Mouse (Mus musculus) liver, embryonic 12.5 days (tissue): ENCODE results near the gene Pgam2. TPM values are rescaled to one million over a fixed set of nuclear protein-coding genes. Genes with fewer than 3 reads are reported as not detected.
"Not testable (repeated sequence)": the region's sequence is repeated elsewhere in the genome, so short reads cannot be mapped to it uniquely, and the experiment has no call there.

ENCODE experiments used
- ATAC-seq: fragments of 200-750 bp; cut with Nextera tagmentation; 2 replicates; pipeline ENCODE4 v1.8.0; 2017; ENCODE audit warnings: moderate number of reproducible peaks, mild to moderate bottlenecking, moderate library complexity
- H3K27ac ChIP-seq: fragments of 300-500 bp; sonication (generic); 2 replicates; pipeline ENCODE4 v1.5.1; 2016; ENCODE audit warnings: mild to moderate bottlenecking
- H3K27me3 ChIP-seq: fragments of 300-500 bp; sonication (generic); replicated peaks from 2 replicates; pipeline ENCODE4 v1.6.1; 2016; ENCODE audit warnings: mild to moderate bottlenecking, moderate library complexity
- H3K36me3 ChIP-seq: fragments of 300-500 bp; sonication (generic); 2 replicates; pipeline ENCODE4 v1.6.1; 2016; ENCODE audit warnings: mild to moderate bottlenecking, moderate library complexity
- H3K4me1 ChIP-seq: fragments of 300-500 bp; sonication (generic); 2 replicates; pipeline ENCODE4 v1.6.1; 2016
- H3K4me2 ChIP-seq: fragments of 300-500 bp; sonication (generic); 2 replicates; pipeline ENCODE4 v1.6.1; 2016; ENCODE audit warnings: mild to moderate bottlenecking, moderate library complexity
- H3K4me3 ChIP-seq: fragments of 300-500 bp; sonication (generic); 2 replicates; pipeline ENCODE4 v1.5.1; 2016; ENCODE audit warnings: mild to moderate bottlenecking, moderate library complexity
- H3K9ac ChIP-seq: fragments of 300-500 bp; sonication (generic); 2 replicates; pipeline ENCODE4 v1.6.1; 2016; ENCODE audit warnings: mild to moderate bottlenecking, moderate library complexity
- H3K9me3 ChIP-seq: fragments of 300-500 bp; sonication (generic); replicated peaks from 2 replicates; pipeline ENCODE4 v1.6.1; 2016; ENCODE audit warnings: mild to moderate bottlenecking, moderate library complexity
- WGBS: fragments of 180-500 bp; shearing (Covaris S2); methylation state at CpG from one replicate; pipeline ENCODE4 v1.1.7; 2016; ENCODE audit not compliant: insufficient replicate concordance; 5-methylcytosine and 5-hydroxymethylcytosine counted together
- polyA plus RNA-seq: library from polyadenylated mRNA; unstranded; fragments of >200 nt; fragmentation: Nextera tagmentation; extraction: Ambion mirVana; gene quantifications from 2 replicates; pipeline ENCODE4 v1.2.1, GENCODE M21; 2016

The Pgam2 gene
- polyA plus RNA-seq, 1 experiment from 2014 or later: 1.7 TPM

DNA sequence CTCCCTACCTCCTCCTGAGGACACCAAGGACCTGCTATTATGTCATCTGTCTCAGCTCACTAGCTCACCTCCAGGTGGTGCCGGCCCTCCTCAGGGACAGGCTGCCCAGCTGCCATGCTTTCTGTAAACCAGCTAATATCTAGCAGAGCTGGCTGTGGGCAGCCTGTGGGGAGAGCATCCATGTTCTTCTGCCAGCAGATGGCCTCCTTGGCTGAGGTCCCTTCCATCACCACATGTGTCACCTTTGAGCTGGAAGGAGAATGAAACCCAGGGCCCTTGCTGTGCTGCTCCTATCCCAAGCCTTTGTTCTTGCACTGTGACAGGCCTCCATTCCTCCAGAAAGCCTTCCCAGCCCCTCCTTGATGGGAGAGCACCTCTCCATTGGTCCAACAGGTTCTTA, 32.6 kb upstream of the Pgam2 start:
- no peak for ATAC-seq
- H3K27me3 ChIP-seq: no peaks in the 10 kb centered on the region
- peaks cover 13% of the 10 kb centered on the region for H3K4me1 ChIP-seq
- H3K9me3 ChIP-seq: no peaks in the 10 kb centered on the region
- H3K36me3 ChIP-seq: peaks cover 31% of the 10 kb centered on the region
- H3K4me3 ChIP-seq: no peak overlapping the region
- WGBS: 84% methylated on average over 1 of the region's 1 CpGs
- H3K4me2 ChIP-seq: no peak overlapping the region
- no peak overlapping the region for H3K27ac ChIP-seq
- H3K9ac ChIP-seq: no peak overlapping the region

GRCm38 (mm10) chr11:5835057-5835456, 31.5 kb upstream of the Pgam2 start:
- ATAC-seq: no peak
- no peaks in the 10 kb centered on the region for H3K27me3 ChIP-seq
- H3K4me2 ChIP-seq: no peak overlapping the region
- H3K36me3 ChIP-seq: peaks cover 37% of the 10 kb centered on the region
- H3K9ac ChIP-seq: no peak overlapping the region
- peaks cover 13% of the 10 kb centered on the region for H3K4me1 ChIP-seq
- no peaks in the 10 kb centered on the region for H3K9me3 ChIP-seq
- H3K27ac ChIP-seq: no peak overlapping the region
- no peak overlapping the region for H3K4me3 ChIP-seq
- 70% methylated on average over 7 of the region's 7 CpGs for WGBS

DNA sequence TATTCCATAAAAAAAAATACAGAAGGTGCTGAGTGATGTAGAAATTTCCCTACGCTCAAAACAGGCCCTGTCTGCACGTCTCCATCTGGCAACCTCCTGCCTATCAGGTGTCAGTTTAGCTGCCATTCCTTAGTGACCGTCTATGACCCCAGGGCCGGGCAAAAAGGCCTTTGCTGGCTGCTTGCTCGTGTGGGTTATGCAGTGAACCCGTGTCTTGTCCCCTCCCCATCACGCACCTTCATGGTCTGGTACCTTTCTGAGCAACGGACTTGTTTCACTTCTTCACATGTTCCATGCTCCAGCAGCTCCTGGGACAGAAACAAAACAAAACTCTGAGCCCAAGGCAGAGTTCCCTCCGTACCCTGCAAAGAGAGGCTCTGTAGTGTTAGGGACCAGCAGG, 31.0 kb upstream of the Pgam2 start:
- ATAC-seq: no peak
- 78% methylated on average over 9 of the region's 9 CpGs for WGBS
- H3K9me3 ChIP-seq: no peaks in the 10 kb centered on the region
- H3K36me3 ChIP-seq: peaks cover 42% of the 10 kb centered on the region
- H3K4me3 ChIP-seq: no peak overlapping the region
- H3K4me1 ChIP-seq: peaks cover 17% of the 10 kb centered on the region
- no peak overlapping the region for H3K4me2 ChIP-seq
- no peaks in the 10 kb centered on the region for H3K27me3 ChIP-seq
- H3K9ac ChIP-seq: no peak overlapping the region
- H3K27ac ChIP-seq: no peak overlapping the region

DNA sequence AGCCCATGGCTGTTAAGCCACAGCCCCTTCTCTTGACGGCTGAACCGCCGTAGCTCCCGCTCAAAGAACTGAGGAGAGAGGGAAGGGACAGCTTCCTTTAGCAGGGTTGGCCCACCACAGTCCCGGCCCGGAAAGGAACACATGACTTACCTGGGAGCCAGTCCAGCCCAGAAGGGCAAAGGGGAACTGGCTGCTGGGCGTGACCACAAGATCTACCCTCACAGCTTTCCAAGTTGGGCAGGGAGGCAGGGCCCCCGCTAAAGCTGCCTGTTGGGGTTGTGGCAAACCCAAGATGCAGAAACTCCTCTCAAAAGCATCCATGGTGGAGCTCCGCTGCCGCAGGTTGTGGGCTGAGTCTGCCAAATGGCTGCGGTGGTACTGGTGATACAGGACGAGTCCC, 25.8 kb upstream of the Pgam2 start:
- Histone ChIP-seq H3K27ac (no peak overlapping the region), H3K9ac (no peak overlapping the region), H3K36me3 (peaks cover 53% of the 10 kb centered on the region), H3K4me2 (no peak overlapping the region), H3K9me3 (no peaks in the 10 kb centered on the region), H3K4me3 (no peak overlapping the region), H3K27me3 (no peaks in the 10 kb centered on the region), H3K4me1 (peaks cover 10% of the 10 kb centered on the region)
- no peak for ATAC-seq
- 79% methylated on average over 12 of the region's 12 CpGs for WGBS

DNA sequence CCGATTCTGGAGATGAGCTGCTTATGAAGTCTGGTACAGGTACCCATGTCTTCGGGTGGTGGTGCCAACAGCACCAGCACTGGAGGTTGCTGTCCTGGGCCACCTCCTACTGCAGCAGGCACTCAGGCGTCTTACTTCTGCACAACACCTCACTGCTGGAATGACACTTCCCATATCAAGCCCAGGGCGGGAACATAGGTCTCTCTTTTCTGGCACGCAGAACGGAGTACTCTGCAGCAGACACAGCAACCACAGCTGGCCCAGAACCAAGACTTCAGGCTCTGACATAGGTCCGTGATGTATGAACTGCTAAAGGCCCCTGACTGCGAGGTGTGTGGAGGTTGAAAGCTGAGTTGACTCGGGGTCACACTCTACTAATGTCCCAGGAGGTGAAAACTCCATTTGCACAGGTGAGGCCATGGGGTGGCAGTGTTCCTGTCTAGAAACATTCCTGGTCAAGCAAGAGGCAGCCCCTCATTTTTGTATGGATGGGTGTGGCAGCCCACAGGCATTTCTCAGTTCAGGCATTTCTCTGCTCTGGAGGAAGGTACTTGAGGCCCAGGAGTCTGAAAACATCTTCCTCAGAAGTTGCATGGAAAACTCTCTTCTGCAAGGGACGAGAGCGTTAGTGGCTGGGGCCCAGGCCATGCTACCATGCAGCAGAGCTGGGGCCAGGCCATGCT, 25.1 kb upstream of the Pgam2 start:
- Histone ChIP-seq H3K27ac (no peak overlapping the region), H3K4me3 (no peak overlapping the region), H3K36me3 (peaks cover 47% of the 10 kb centered on the region), H3K27me3 (no peaks in the 10 kb centered on the region), H3K9me3 (no peaks in the 10 kb centered on the region), H3K4me1 (peaks cover 10% of the 10 kb centered on the region), H3K9ac (no peak overlapping the region), H3K4me2 (no peak overlapping the region)
- 79% methylated on average over 11 of the region's 11 CpGs for WGBS
- no peak for ATAC-seq

DNA sequence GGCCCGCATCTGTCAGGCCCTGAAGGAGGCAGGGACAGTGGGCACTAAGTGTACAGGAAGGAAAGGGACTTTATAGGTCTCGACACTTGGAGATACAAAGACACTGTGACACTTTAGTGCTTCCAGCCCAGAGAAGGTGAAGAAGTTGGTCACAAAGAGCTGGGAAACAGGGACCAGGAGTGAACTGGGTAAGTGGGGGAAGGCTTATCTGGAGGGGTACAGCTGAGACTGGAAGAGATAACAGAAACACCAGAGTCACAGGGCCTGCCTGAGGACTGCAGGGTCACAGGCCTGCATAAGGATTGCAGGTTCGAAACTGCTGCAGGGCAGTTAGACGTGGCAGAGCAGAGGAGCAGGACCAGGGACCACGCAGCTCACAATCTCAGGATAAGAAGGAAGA, 24.4 kb upstream of the Pgam2 start:
- no peak overlapping the region for H3K4me3 ChIP-seq
- ATAC-seq: no peak
- H3K27me3 ChIP-seq: no peaks in the 10 kb centered on the region
- WGBS: 71% methylated on average over 5 of the region's 5 CpGs
- H3K36me3 ChIP-seq: peaks cover 39% of the 10 kb centered on the region
- peaks cover 10% of the 10 kb centered on the region for H3K4me1 ChIP-seq
- H3K27ac ChIP-seq: no peak overlapping the region
- no peak overlapping the region for H3K4me2 ChIP-seq
- H3K9ac ChIP-seq: no peak overlapping the region
- H3K9me3 ChIP-seq: no peaks in the 10 kb centered on the region

DNA sequence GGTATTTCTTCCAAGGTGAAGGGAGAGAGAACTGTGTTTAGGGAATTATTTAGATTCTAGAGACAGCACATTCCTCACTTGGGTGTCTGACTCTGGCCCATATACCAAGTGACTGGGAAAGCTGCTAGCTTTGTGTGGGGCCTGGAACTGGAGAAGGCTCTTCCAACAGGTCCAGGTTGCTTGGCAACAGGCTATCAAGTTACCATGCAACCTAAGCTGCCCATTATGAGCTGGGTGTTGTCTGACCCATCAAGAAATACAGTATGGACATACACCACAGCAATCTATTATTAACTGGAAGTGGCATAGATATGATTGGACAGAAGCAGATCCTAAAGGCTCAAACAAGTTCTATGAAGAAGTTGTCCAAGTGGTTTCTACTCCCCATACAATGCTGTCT, 21.9 kb upstream of the Pgam2 start:
- Histone ChIP-seq H3K4me2 (no peak overlapping the region), H3K27ac (no peak overlapping the region), H3K9me3 (no peaks in the 10 kb centered on the region), H3K9ac (no peak overlapping the region), H3K4me3 (no peak overlapping the region), H3K4me1 (peaks cover 10% of the 10 kb centered on the region), H3K36me3 (peaks cover 26% of the 10 kb centered on the region), H3K27me3 (no peaks in the 10 kb centered on the region)
- ATAC-seq: no peak

DNA sequence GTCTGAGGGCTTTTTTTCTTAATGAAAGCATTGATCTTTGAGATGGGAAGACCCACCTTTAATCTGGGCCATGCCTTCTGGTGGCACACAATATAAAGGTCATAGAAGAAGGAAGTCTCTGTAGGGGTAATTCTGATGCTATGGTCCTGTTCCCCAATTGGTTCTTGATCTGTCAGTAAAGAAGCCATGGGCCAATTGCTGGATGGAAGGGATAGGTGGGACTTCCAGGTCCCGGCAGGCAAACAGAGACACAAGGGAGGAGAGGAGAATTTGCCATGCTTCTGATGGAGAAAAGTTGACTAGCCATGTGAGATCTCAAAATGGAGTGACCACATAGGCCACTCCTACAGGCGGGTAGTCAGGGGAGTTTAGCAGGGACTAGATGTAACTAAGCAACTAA, 15.7 kb upstream of the Pgam2 start:
- Histone ChIP-seq H3K27ac (no peak overlapping the region), H3K4me3 (no peak overlapping the region), H3K4me2 (no peak overlapping the region), H3K36me3 (no peaks in the 10 kb centered on the region), H3K9me3 (no peaks in the 10 kb centered on the region), H3K9ac (no peak overlapping the region), H3K4me1 (no peaks in the 10 kb centered on the region), H3K27me3 (no peaks in the 10 kb centered on the region)
- ATAC-seq: no peak
- WGBS: 40% methylated on average over 2 of the region's 2 CpGs

- no peak overlapping the region for H3K9ac ChIP-seq
- 69% methylated on average over 10 of the region's 10 CpGs for WGBS
- H3K4me1 ChIP-seq: no peaks in the 10 kb centered on the region
- H3K36me3 ChIP-seq: no peaks in the 10 kb centered on the region
- no peak overlapping the region for H3K4me2 ChIP-seq
- no peak overlapping the region for H3K27ac ChIP-seq
- ATAC-seq: no peak
- H3K27me3 ChIP-seq: no peaks in the 10 kb centered on the region
- H3K9me3 ChIP-seq: no peaks in the 10 kb centered on the region
- no peak overlapping the region for H3K4me3 ChIP-seq
These were observed 9.8 kb upstream of the Pgam2 start for GRCm38 (mm10) chr11:5813381-5813780.

DNA sequence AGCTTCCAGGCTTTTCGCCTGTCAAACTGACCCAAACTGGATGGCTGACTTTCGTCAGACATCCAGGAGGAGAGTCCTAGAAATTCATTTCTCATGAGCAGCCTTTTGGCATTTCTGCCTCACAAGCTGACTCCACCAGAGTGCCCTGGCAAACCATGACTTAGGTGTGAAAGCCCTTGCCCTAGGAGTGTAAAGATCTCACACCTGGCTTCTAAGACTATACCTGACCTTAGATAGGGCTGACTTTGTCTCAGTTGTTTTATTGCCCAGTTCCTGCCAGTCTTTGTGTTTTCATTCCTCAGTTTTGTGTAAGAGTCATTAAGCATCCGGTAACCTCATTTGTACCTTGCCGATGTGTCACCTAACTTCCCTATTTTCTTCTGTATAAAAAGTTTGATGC, 6.0 kb upstream of the Pgam2 start:
- H3K9me3 ChIP-seq, H3K4me1 ChIP-seq, H3K27me3 ChIP-seq, H3K9ac ChIP-seq, ATAC-seq, H3K27ac ChIP-seq, H3K36me3 ChIP-seq, H3K4me3 ChIP-seq, H3K4me2 ChIP-seq: not testable (repeated sequence)
- 79% methylated on average over 4 of the region's 4 CpGs for WGBS

DNA sequence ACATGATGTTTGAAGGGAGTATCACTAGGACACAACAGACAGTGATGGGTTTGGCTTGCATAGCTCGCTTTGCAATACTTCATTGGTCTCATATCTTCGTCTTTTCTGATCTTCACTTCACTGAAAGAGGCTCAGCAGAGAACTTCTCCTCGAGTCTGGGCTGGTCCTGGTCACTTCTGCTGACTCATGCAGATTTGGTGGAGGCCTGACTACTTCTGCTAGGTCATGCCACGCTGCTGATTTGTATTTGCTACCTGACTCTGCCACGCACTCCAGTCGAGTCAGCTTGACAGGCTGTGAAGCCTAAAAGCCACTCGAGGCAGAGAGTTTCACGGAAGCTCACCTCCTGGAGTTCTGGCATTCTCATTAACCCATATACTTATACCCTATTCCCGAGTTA, 4.4 kb upstream of the Pgam2 start:
- 69% methylated on average over 9 of the region's 9 CpGs for WGBS
- H3K27ac ChIP-seq: no peak overlapping the region
- no peaks in the 10 kb centered on the region for H3K27me3 ChIP-seq

GRCm38 (mm10) chr11:5805711-5806110, 2.2 kb upstream of the Pgam2 start:
- H3K9ac ChIP-seq: no peak overlapping the region
- H3K9me3 ChIP-seq: no peaks in the 10 kb centered on the region
- no peak overlapping the region for H3K4me2 ChIP-seq
- WGBS: 35% methylated on average over 3 of the region's 3 CpGs
- H3K27me3 ChIP-seq: no peaks in the 10 kb centered on the region
- H3K27ac ChIP-seq: no peak overlapping the region
- H3K36me3 ChIP-seq: peaks cover 7% of the 10 kb centered on the region
- H3K4me3 ChIP-seq: no peak overlapping the region
- peaks cover 23% of the 10 kb centered on the region for H3K4me1 ChIP-seq
- no peak for ATAC-seq

More for the DNA sequence above, 4.4 kb upstream of the Pgam2 start:
- Histone ChIP-seq H3K4me1 (peaks cover 12% of the 10 kb centered on the region), H3K9me3 (no peaks in the 10 kb centered on the region), H3K4me3 (no peak overlapping the region), H3K9ac (no peak overlapping the region), H3K36me3 (no peaks in the 10 kb centered on the region), H3K4me2 (no peak overlapping the region)
- no peak for ATAC-seq

DNA sequence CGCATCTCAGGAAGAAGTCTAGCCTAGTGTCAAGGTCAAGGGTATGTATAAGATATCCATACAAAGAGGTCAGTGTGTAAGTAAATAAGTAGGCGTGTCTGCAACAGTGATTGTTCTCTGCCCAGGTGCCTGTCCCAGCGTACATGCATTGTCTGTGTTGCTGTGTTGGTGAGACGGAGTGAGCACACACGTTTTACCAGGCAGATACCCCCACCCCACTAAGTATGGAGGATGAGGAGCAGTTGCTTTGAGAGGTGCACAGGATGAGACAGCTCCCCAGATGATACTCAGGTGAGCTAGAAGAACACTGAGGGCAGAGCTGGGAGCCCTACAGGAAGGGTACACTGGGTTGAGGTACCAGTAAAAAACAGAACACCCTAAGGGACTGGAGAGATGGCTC, 641 bp upstream of the Pgam2 start:
- ATAC-seq: no peak
- no peak overlapping the region for H3K27ac ChIP-seq
- H3K4me2 ChIP-seq: no peak overlapping the region
- peaks cover 23% of the 10 kb centered on the region for H3K36me3 ChIP-seq
- no peak overlapping the region for H3K9ac ChIP-seq
- WGBS: 62% methylated on average over 5 of the region's 5 CpGs
- H3K9me3 ChIP-seq: no peaks in the 10 kb centered on the region
- H3K27me3 ChIP-seq: no peaks in the 10 kb centered on the region
- peaks cover 23% of the 10 kb centered on the region for H3K4me1 ChIP-seq
- H3K4me3 ChIP-seq: no peak overlapping the region
